Mouse (Mus musculus): ENCODE data around the gene Ccdc172. TPM values are rescaled to one million over a fixed set of nuclear protein-coding genes. Genes with fewer than 3 reads are reported as not detected.

Gene Ccdc172
- total and polyA plus RNA-seq, 2 experiments from 2014 or later: not detected

- TF ChIP-seq CTCF (IDR thresholded peaks at IDR 0.05): no peak
- Histone ChIP-seq H3K4me2 (ENCODE audit: low read depth, low read length, poor library complexity, severe bottlenecking) (no peak overlapping the region), H3K4me1 (ENCODE audit: insufficient read depth, low read length) (no peaks in the 10 kb centered on the region), H3K27ac (ENCODE audit: low read depth, low read length) (no peak overlapping the region), H3K27me3 (ENCODE audit: insufficient read depth, low read length) (no peaks in the 10 kb centered on the region), H3K9ac (replicated peaks; ENCODE audit: low read length, poor library complexity, severe bottlenecking) (no peak overlapping the region), H3K9me3 (ENCODE audit: low read length) (no peaks in the 10 kb centered on the region), H3K4me3 (ENCODE audit: low read depth, low read length) (no peak overlapping the region), H3K36me3 (ENCODE audit: insufficient read depth, low read length) (no peaks in the 10 kb centered on the region)
- DNase-seq (ENCODE audit: low spot score) (no peak), ATAC-seq (ENCODE audit: low FRiP score) (no peak)
- WGBS: 41% methylated on average over 3 of the region's 3 CpGs
Measured at GRCm38 (mm10) chr19:58573072-58573438, 61.3 kb downstream of the Ccdc172 start.

DNA sequence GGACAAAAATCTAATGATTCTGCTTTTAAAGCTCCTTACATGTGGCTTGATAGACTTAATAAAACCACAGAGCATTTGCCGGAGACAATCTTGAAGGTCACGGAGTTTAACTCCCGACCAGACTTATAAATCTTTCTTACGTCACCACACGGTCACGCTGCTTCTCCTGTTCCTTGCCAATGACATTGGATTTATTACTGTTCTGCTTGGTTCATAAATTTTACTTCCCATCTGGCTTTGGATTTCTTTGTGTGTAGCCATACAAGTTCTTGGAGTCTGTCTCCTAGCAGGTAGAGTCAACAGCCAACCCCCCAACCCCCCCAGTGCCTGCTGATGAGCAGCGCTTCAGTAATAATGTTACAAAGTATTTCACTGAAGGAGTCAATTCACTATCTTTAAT, 70.2 kb downstream of the Ccdc172 start:
- no peaks in the 10 kb centered on the region for H3K36me3 ChIP-seq (ENCODE audit: insufficient read depth, low read length)
- H3K4me2 ChIP-seq (ENCODE audit: low read depth, low read length, poor library complexity, severe bottlenecking): no peak overlapping the region
- no peaks in the 10 kb centered on the region for H3K27me3 ChIP-seq (ENCODE audit: insufficient read depth, low read length)
- no peak overlapping the region for H3K27ac ChIP-seq (ENCODE audit: low read depth, low read length)
- ATAC-seq (ENCODE audit: low FRiP score) (no peak), DNase-seq (ENCODE audit: low spot score) (no peak)
- H3K9ac ChIP-seq (replicated peaks; ENCODE audit: low read length, poor library complexity, severe bottlenecking): no peak overlapping the region
- 0 out of 2 replicates have a peak, but pooled peaks cover 3% of the 10 kb centered on the region for H3K4me1 ChIP-seq (ENCODE audit: insufficient read depth, low read length)
- 84% methylated on average over 7 of the region's 7 CpGs for WGBS
- no peak overlapping the region for H3K4me3 ChIP-seq (ENCODE audit: low read depth, low read length)
- TF ChIP-seq CTCF (IDR thresholded peaks at IDR 0.05): no peak
- H3K9me3 ChIP-seq (ENCODE audit: low read length): no peaks in the 10 kb centered on the region

- no peak overlapping the region for H3K9ac ChIP-seq (replicated peaks; ENCODE audit: low read length, poor library complexity, severe bottlenecking)
- no peak overlapping the region for H3K4me3 ChIP-seq (ENCODE audit: low read depth, low read length)
- no peaks in the 10 kb centered on the region for H3K9me3 ChIP-seq (ENCODE audit: low read length)
- no peak overlapping the region for H3K4me2 ChIP-seq (ENCODE audit: low read depth, low read length, poor library complexity, severe bottlenecking)
- ATAC-seq (ENCODE audit: low FRiP score) (no peak), DNase-seq (ENCODE audit: low spot score) (no peak)
- no peaks in the 10 kb centered on the region for H3K27me3 ChIP-seq (ENCODE audit: insufficient read depth, low read length)
- H3K36me3 ChIP-seq (ENCODE audit: insufficient read depth, low read length): no peaks in the 10 kb centered on the region
- WGBS: 88% methylated on average over 5 of the region's 5 CpGs
- 0 out of 2 replicates have a peak, but pooled peaks cover 3% of the 10 kb centered on the region for H3K4me1 ChIP-seq (ENCODE audit: insufficient read depth, low read length)
- H3K27ac ChIP-seq (ENCODE audit: low read depth, low read length): no peak overlapping the region
- TF ChIP-seq CTCF (IDR thresholded peaks at IDR 0.05): no peak
Measured at GRCm38 (mm10) chr19:58582956-58583355, 71.2 kb downstream of the Ccdc172 start.

DNA sequence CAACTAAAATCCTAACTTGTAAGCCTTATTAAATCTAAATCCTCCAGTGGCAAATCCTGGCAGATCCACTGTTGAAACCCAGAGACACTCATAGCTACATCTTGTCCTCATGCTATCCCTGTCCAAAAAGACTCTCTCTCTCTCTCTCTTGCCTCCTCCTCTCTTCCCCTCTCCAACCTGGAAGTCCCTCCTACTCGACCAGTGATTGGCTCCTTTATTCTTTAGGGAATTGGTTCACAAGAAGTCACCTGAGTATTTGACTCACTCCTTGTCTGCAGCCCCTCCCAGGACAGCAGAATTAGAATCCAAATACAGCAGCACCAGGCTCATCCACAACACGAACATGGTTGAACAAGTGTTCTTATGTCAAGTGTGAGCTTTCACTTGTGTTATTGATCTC, 74.3 kb downstream of the Ccdc172 start:
- Histone ChIP-seq H3K36me3 (ENCODE audit: insufficient read depth, low read length) (no peaks in the 10 kb centered on the region), H3K27me3 (ENCODE audit: insufficient read depth, low read length) (no peaks in the 10 kb centered on the region), H3K4me2 (ENCODE audit: low read depth, low read length, poor library complexity, severe bottlenecking) (no peak overlapping the region), H3K4me3 (ENCODE audit: low read depth, low read length) (no peak overlapping the region), H3K4me1 (ENCODE audit: insufficient read depth, low read length) (0 out of 2 replicates have a peak, but pooled peaks cover 3% of the 10 kb centered on the region), H3K9ac (replicated peaks; ENCODE audit: low read length, poor library complexity, severe bottlenecking) (no peak overlapping the region), H3K9me3 (ENCODE audit: low read length) (no peaks in the 10 kb centered on the region), H3K27ac (ENCODE audit: low read depth, low read length) (no peak overlapping the region)
- DNase-seq (ENCODE audit: low spot score): no peak
- ATAC-seq (ENCODE audit: low FRiP score): no peak
- 68% methylated on average over 2 of the region's 2 CpGs for WGBS
- no peak for TF ChIP-seq CTCF (IDR thresholded peaks at IDR 0.05)

DNA sequence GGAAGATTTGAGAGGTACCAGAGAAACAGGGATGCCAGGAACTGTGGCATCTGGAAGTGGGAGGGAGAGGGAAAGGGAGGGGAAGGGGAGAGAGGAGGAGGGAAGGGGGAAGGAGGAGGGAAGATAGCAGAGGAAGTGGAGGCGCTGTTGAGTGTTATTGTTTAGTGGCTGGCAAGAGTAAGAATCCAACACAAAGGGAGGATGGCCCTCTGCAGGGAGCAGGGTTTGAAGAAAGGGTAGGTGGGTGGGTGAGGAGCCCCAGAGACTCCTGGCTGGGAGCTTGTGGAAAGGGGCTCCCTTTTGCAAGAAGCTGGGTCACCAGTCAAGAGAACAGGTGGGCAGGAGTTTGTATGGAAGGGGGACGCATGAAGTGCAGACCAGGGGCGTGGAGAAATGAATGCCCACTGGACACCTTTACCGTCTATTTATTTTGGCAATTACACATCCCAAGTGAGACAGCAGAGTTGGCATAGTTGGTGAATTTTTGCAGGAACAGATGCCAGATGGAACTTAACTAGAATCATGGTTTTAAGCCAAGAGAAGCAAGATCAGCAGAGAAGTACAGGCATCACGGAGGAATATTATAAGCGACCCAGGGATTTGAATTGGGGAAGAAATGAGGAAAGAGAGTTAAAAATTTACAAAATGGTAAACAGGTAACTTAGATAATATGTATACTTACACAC, 78.6 kb downstream of the Ccdc172 start:
- H3K4me1 ChIP-seq (ENCODE audit: insufficient read depth, low read length): no peaks in the 10 kb centered on the region
- WGBS: 67% methylated on average over 6 of the region's 6 CpGs
- H3K4me3 ChIP-seq (ENCODE audit: low read depth, low read length): no peak overlapping the region
- no peak overlapping the region for H3K4me2 ChIP-seq (ENCODE audit: low read depth, low read length, poor library complexity, severe bottlenecking)
- no peaks in the 10 kb centered on the region for H3K9me3 ChIP-seq (ENCODE audit: low read length)
- H3K27ac ChIP-seq (ENCODE audit: low read depth, low read length): no peak overlapping the region
- H3K9ac ChIP-seq (replicated peaks; ENCODE audit: low read length, poor library complexity, severe bottlenecking): no peak overlapping the region
- TF ChIP-seq CTCF (IDR thresholded peaks at IDR 0.05): no peak
- no peaks in the 10 kb centered on the region for H3K27me3 ChIP-seq (ENCODE audit: insufficient read depth, low read length)
- DNase-seq (ENCODE audit: low spot score) (no peak), ATAC-seq (ENCODE audit: low FRiP score) (no peak)
- H3K36me3 ChIP-seq (ENCODE audit: insufficient read depth, low read length): no peaks in the 10 kb centered on the region

GRCm38 (mm10) chr19:58600381-58600780, 88.6 kb downstream of the Ccdc172 start:
- Histone ChIP-seq H3K9me3 (ENCODE audit: low read length) (0 out of 2 replicates have a peak, but pooled peaks cover 4% of the 10 kb centered on the region), H3K36me3 (ENCODE audit: insufficient read depth, low read length) (no peaks in the 10 kb centered on the region), H3K4me1 (ENCODE audit: insufficient read depth, low read length) (no peaks in the 10 kb centered on the region), H3K4me3 (ENCODE audit: low read depth, low read length) (no peak overlapping the region), H3K27ac (ENCODE audit: low read depth, low read length) (no peak overlapping the region), H3K4me2 (ENCODE audit: low read depth, low read length, poor library complexity, severe bottlenecking) (no peak overlapping the region), H3K9ac (replicated peaks; ENCODE audit: low read length, poor library complexity, severe bottlenecking) (no peak overlapping the region), H3K27me3 (ENCODE audit: insufficient read depth, low read length) (no peaks in the 10 kb centered on the region)
- DNase-seq (ENCODE audit: low spot score) (no peak), ATAC-seq (ENCODE audit: low FRiP score) (no peak)
- TF ChIP-seq CTCF (IDR thresholded peaks at IDR 0.05): no peak
- 82% methylated on average over 5 of the region's 5 CpGs for WGBS

Other genes starting within 250 kb of the Ccdc172 start
- gene Gfra1, start 56.1 kb upstream of the Ccdc172 start, total RNA-seq (2014; rRNA removed): 91.5 and 101 TPM in 2 replicates
- gene Gfra1, start 56.1 kb upstream of the Ccdc172 start, polyA plus RNA-seq (2015; fragmentation: Nextera tagmentation; extraction: Ambion mirVana): 34.4 and 36.2 TPM in 2 replicates
- not detected in 2 replicates for gene Pnlip, start 140.5 kb downstream of the Ccdc172 start, total RNA-seq (2014; rRNA removed)
- gene Pnlip, start 140.5 kb downstream of the Ccdc172 start, polyA plus RNA-seq (2015; fragmentation: Nextera tagmentation; extraction: Ambion mirVana): 0.17 and 0.48 TPM in 2 replicates
- not detected in 2 replicates for gene Pnliprp1, start 216.9 kb downstream of the Ccdc172 start, total RNA-seq (2014; rRNA removed)
- 0.38 TPM in 1 of 2 replicates, not detected in the other for gene Pnliprp1, start 216.9 kb downstream of the Ccdc172 start, polyA plus RNA-seq (2015; fragmentation: Nextera tagmentation; extraction: Ambion mirVana)
- gene Pnliprp2, start 247.7 kb downstream of the Ccdc172 start, total RNA-seq (2014; rRNA removed): 0.27 TPM in 1 of 2 replicates, not detected in the other
- gene Pnliprp2, start 247.7 kb downstream of the Ccdc172 start, polyA plus RNA-seq (2015; fragmentation: Nextera tagmentation; extraction: Ambion mirVana): not detected in 2 replicates

Data from midbrain, postnatal 0 days (tissue).